Mouse (Mus musculus) CH12.LX (cell line): ENCODE data around the gene Olfr15.

ENCODE experiments used
- CTCF ChIP-seq, 2 experiments: IDR thresholded peaks in 1 of 2; conservative IDR thresholded peaks in 1 of 2; 2 replicates each; pipeline ENCODE4 v1.5.1; 2011 to 2012; ENCODE audit warnings: low read depth in 2 of 2, low read length in 2 of 2, improper control_type of control experiment in 1 of 2, inconsistent platforms in 1 of 2, mild to moderate bottlenecking in 1 of 2, moderate library complexity in 1 of 2
- E2F4 ChIP-seq: IDR thresholded peaks from 2 replicates; pipeline ENCODE4 v1.6.1; 2011; ENCODE audit warnings: low read depth, low read length, improper control_type of control experiment; ENCODE audit not compliant: insufficient replicate concordance
- EP300 ChIP-seq: IDR thresholded peaks from 2 replicates; pipeline ENCODE4 v1.6.1; 2011; ENCODE audit warnings: low read length, improper control_type of control experiment
- TCF12 ChIP-seq: IDR thresholded peaks from 2 replicates; pipeline ENCODE4 v1.6.1; 2014; ENCODE audit warnings: low read depth, mild to moderate bottlenecking, inconsistent platforms, low read length, improper control_type of control experiment
- UBTF ChIP-seq: IDR thresholded peaks from 2 replicates; pipeline ENCODE4 v1.6.1; 2012; ENCODE audit warnings: low read depth, mild to moderate bottlenecking, inconsistent platforms, low read length, improper control_type of control experiment, moderate library complexity
- USF1 ChIP-seq: IDR thresholded peaks from 2 replicates; pipeline ENCODE4 v1.6.1; 2014; ENCODE audit warnings: low read depth, mild to moderate bottlenecking, inconsistent platforms, low read length, improper control_type of control experiment

DNA sequence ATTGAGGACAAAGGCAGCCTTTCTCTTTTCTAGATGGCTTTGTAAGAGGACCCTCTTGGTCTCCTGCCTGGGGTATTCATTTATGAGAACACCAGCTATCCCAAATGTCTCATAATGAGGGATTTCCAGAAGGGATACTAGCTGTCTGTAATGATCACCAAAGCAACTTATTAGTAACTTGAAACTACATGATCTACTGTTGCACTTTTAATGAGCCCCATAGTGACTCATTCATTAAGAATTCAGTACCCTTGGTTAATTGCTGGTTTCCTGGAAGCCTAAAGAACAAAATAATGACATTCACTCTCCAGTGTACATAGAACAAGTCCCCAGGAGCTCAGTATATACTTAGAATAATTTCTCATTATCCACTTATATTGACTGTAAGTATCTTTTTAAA, 49.4 kb upstream of the Olfr15 start:
- TF ChIP-seq CTCF (conservative IDR thresholded peaks at IDR 0.05 in 1 of 2, IDR thresholded peaks at IDR 0.05 in 1 of 2; ENCODE audit: low read depth in 2 of 2, low read length in 2 of 2), result no peak
- TF ChIP-seq UBTF, result no peak
- TF ChIP-seq E2F4, result no peak
- TF ChIP-seq TCF12, result no peak
- no peak for TF ChIP-seq USF1
- no peak for TF ChIP-seq EP300
